Mouse (Mus musculus) B cell, adult 2 months (primary cell): ENCODE measurements around the gene Susd2.

Experiments used
- DNase-seq, 2 experiments: peaks; one replicate each; pipeline ENCODE4 v3.0.0; 2022

Susd2 gene

DNA sequence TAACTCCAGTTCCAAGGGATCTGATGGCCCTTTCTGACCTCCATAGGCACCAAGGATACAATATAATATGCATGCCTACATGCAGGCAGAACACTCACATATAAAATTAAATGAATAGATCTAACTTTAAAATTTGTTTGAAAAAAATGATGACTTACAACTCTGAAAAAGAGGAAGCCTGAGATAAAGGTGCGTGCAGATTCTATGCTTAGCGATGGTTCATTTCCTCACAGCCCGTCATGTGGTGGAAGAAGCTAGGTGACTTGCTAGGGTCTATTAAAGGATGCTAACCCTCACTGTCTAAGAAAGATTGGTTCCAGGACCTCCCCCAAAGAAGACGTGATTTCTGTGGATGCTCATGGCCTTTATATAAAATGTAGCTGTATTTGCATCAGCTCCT is 27.8 kb downstream of the Susd2 start:
- DNase-seq = no peak

DNA sequence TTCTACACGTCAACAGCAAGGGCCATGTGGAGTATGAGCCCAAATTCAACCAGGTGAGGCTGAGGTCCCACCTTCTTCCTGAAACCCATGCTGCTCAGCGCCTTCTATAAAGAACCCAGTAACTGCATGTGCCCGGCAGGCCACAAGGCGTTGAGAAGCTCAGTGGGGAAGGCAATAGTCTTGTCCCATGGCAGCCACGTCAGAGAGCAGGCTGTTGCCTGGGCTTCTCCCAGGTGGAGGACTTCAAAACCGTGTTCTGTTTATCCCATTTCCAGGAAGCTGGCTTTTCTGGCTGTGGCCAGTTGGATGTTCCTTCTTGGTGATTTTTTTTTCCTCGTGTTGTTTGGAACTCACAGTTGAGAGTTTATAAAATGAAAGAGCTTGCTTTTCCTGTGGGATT is 33.3 kb downstream of the Susd2 start:
- no peak for DNase-seq

DNA sequence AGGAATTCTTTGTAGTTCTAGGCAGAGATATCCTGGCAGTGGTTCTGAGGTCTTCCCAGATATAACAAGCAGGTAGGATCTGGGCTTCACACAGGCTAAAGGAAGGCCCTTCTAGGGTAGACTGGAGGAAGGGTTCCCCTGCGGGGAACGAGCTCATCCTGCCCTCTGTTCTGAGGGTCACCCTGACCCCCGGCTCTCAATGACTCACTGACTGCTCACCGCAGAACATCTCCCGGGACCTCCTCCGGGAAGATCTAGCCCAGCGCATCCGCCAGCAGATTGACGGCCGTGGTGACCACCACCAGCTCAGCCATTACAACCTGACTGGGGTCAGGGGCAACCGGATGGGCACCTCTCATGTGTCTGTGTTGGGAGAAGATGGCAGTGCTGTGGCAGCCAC is 34.8 kb downstream of the Susd2 start:
- no peak for DNase-seq

DNA sequence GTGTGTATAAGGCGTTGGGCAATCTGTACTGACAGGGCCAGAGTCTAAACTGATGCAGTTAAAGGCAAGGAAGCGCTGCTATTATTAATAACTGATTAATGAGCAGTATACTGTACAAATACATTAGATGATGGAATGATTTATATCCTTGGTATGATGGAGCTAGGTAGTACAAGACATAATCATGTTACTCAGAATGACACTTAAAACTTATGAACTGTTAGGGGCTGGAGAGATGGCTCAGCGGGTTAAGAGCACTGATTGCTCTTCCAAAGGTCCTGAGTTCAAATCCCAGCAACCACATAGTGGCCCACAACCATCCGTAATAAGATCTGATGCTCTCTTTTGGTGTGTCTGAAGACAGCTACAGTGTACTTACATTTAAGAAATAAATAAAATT is 36.6 kb downstream of the Susd2 start:
- no peak for DNase-seq

DNA sequence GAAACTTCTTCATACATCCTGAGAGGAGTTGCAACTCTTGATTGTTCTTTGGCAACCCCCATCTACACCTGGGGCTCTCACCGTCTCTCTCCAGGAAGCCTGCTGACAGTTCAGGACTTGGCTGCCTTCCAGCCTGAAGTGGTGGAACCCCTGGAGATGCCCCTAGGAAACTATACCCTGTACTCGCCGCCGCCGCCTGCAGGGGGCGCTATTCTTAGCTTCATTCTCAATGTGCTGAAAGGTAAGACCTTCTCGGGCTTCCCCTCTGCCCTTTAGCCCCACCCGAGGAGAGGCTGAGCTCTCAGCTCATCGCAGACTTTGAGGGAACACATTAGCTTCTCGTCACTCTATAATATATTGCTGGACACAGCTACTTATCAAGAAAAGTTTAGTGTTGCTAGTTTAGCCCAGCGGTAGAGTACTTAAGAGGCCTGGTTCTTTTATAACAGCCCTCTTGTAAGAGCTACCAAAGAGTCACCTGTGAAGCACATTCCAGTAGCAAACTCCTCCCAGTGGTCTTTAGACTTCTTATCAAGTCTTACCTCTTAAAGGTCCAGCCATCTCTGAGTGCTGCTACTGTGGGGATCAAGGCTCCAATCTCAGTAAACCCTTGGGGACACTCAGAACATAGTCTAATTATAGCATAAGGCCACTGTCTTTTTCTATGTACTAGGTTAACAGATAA is 38.5 kb downstream of the Susd2 start:
- DNase-seq = peak; percentile 64 to 69

DNA sequence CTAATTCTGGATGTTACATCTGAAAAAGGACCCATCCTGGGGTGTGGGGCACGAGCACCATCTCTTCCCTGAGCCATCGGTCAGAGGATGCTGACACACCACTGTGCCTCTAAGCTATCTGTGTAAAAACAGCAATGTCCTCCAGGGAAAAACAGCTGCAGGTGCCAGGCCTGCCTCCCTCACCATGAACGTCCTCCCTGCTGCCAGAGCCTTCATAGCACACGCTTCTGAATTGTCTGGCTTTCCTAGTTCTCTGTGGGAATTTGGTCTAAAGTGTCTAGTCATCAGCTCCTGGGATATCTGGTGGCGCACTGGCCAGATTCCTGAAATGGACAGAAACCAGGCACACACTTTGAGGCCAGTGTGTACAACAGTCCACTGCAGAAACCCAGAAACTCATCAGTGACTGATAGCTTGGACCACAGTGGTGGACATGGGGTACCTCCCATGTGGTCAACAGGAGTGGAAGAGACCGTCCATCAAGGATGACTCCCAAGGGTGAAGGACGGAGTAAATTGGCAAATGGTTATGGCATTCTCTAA is 43.5 kb downstream of the Susd2 start:
- DNase-seq = no peak

DNA sequence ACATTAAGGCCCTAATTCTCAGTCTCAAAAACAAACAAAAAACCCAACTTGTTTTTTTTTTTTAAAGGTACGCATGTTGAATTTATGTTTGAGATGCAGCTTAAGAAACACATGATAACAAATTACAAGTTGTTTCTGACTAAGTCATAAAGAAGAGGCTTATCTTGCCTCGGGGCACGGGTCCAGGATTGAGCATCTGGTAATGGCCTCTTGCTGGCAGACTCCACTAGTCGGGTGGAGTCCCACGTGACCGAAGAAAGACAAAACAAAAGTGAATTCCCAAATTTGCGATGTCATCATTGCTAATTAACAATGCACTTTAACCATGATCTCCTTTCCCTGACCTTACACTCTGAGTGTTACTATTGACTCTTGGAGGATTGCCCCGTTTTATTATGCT is 47.8 kb downstream of the Susd2 start:
- DNase-seq = no peak

DNA sequence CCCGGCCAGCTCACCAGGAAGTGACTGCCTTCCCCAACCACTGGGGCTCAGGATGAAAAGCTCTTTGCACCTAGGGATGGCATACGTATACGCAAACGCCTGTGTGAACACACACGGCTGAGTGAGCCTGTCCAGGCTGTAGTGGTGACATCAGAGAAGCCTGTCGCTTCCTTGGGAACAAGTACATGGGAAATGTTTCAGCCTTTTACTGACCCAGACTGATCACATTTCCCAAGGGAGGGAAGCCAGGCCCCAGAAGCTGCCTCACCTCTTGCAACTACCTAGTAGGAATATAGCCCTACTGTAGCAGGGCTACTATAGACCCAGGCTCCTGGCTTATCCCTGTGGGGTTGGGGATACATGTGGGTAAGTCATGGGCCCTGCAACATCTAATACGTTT is 51.2 kb downstream of the Susd2 start:
- no peak for DNase-seq

DNA sequence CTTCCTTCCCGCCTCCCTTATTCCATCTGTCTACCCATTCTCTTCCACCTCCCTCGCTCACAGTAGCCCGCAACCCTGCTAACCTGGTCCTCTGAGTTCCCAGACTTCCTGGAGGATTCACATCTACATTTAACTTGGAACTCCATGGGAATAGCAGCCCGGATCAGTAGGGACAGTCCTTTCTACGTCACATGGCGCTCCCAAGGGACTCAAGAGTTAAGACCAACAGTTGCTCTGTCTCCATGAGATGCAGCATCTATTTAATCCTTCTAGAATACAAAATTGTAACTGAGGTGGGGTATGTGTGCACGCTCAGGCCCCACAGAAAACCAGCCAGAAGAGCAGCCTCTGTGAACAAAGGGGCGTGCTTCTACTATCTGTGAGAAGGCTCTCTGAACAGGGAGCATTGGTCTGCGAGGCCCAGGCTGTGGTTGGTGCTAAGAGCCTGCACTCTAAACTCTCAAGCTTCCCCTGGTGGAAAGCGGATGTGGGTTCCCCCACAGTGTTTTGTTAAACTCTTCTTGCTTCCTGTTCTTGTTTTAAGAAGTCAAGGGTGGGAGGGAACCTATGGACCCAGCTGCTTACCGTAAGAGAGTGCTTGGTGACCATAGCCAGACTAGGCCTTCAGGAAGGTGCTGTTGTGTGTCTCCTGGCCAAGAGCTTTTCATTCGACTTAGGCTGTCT is 52.5 kb downstream of the Susd2 start:
- DNase-seq = peak; percentile 85 to 90

DNA sequence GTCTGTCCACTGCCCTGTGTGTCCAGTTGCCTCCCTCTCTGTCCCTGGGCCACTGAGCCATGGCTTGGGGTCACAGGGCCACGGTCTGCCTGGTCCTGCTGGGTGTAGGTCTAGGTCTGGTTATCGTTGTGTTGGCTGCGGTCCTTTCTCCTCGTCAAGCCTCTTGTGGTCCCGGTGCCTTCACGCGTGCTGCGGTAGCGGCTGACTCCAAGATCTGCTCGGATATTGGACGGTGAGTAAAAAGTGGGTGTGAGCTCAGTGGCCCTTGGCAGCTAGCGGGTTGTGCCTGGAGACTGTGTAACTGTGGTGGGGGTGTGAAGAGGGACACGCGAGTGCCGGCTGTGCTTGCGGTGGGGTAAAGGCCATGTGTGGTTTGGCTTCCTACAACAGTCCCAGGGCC is 54.2 kb downstream of the Susd2 start:
- peak; percentile 36 to 39 for DNase-seq

DNA sequence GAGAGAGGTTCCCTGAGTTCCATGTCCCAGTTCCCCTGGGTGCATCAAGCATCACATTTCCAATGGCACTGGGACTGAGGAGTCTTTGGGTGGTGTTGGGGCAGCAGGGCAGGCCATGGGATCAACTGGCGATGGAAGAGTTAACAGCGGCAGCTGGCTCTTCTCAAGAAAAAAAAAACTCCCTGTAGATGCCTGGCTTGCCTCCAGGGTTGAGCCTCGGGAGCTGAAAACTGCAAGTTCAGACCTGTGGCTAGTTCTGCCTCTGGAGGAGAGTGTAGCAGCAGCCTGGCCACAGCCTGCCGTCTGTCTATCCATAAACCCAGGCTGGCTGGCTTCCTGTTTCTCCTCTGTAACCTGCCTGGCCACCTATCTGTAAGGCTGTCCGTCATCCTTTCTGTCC is 54.7 kb downstream of the Susd2 start, which contains the start of gene Ggt5:
TSS of gene Ggt5 (plus strand) at position 212 of the 400 bp plus-strand sequence.
- peak in 1 of 2 experiments; percentile 13 for DNase-seq

DNA sequence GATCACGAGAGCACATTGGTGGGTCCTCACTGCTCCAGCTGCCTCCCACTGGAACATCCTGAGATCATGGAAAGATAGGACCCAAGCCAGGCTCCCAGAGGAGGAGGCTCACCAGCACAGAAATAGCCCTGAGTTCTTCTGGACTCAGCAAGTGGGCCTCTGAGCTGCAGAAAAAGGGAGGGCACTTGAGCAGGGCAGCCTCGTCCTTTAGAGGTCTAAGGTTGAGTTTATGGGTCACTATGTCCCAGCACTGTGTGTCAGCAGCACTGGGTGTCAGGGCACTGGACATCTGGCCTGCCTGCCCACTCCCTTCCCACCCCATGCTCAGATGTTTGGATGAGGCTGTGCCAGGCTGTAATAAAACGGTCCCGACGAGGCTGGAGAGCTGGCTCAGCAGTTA is 55.5 kb downstream of the Susd2 start:
- DNase-seq = no peak

DNA sequence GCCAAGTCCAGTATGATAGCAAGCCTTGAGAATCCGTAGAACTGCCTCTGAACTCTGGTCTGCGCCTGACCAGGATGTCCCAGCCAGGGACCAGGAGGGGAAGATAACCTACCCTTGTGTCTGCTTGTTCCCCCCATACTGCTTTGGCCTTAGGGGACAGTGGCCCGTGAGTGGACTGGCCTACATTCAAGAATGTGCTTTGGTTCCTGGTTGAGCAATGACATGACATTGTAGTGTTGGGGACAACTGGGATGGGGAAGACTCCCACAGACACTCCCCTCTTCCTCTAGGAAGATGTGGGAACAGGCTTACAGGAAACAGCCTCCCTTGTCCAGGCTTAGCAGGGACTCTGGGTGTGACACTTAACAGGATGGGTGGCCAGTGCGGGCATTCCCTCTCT is 56.0 kb downstream of the Susd2 start:
- no peak for DNase-seq
